Mouse (Mus musculus) spleen, adult 2 months (tissue): ENCODE data around the gene Ccdc162. TPM values are rescaled to one million over a fixed set of nuclear protein-coding genes. Genes with fewer than 3 reads are reported as not detected.

Experiments
- DNase-seq, 2 experiments: peaks; one replicate each; pipeline versions ENCODE4 v3.0.0 to v3.0.0-alpha.2; 2012 to 2021; ENCODE audit warnings: low spot score in 2 of 2, low read depth in 1 of 2
- H3K27ac ChIP-seq: fragments of 200-500 bp; 2 replicates; pipeline ENCODE4 v1.5.1; 2012; ENCODE audit warnings: low read length, inconsistent platforms; ENCODE audit not compliant: insufficient read depth
- H3K27me3 ChIP-seq: fragments of 200-500 bp; 2 replicates; pipeline ENCODE4 v1.6.1; 2012; ENCODE audit warnings: mild to moderate bottlenecking, moderate library complexity, low read length, inconsistent platforms; ENCODE audit not compliant: control insufficient read depth, insufficient read depth
- H3K36me3 ChIP-seq: fragments of 200-500 bp; 2 replicates; pipeline ENCODE4 v1.6.1; 2012; ENCODE audit warnings: mild to moderate bottlenecking, low read length, inconsistent platforms; ENCODE audit not compliant: control insufficient read depth, insufficient read depth
- H3K4me1 ChIP-seq: fragments of 200-500 bp; 2 replicates; pipeline ENCODE4 v1.6.1; 2011; ENCODE audit warnings: inconsistent platforms; ENCODE audit not compliant: control insufficient read depth, insufficient read depth, insufficient read length
- H3K4me3 ChIP-seq: fragments of 200-500 bp; 2 replicates; pipeline ENCODE4 v1.5.1; 2011; ENCODE audit warnings: mild to moderate bottlenecking, inconsistent platforms; ENCODE audit not compliant: insufficient read depth, insufficient read length; ENCODE audit errors: extremely low read depth
- CTCF ChIP-seq: fragments of 200-500 bp; IDR thresholded peaks from 2 replicates; pipeline ENCODE4 v1.5.1; 2011; ENCODE audit warnings: mild to moderate bottlenecking, inconsistent platforms; ENCODE audit not compliant: insufficient read depth, insufficient read length, insufficient replicate concordance; ENCODE audit errors: extremely low read depth
- POLR2A ChIP-seq: fragments of 200-500 bp; IDR thresholded peaks from 2 replicates; pipeline ENCODE4 v1.6.1; 2011; ENCODE audit warnings: low read depth, low read length, inconsistent platforms
- WGBS: fragments of 180-500 bp; shearing (Covaris S2); methylation state at CpG from one replicate; pipeline ENCODE4 v1.1.7; 2018; 5-methylcytosine and 5-hydroxymethylcytosine counted together
- polyA plus RNA-seq: library from polyadenylated mRNA; depleted of rRNA; stranded (reverse); fragments of >200 nt; gene quantifications from 2 replicates; pipeline ENCODE4 v1.2.3, GENCODE M21; 2012

Ccdc162 gene
- polyA plus RNA-seq, 1 experiment = 0.41 TPM

GRCm38 (mm10) chr10:41543844-41544243, 172.6 kb downstream of the Ccdc162 start:
- TF ChIP-seq CTCF (no peak), POLR2A (no peak)
- Histone ChIP-seq H3K27me3 (no peaks in the 10 kb centered on the region), H3K4me1 (peaks cover 4% of the 10 kb centered on the region; the same call in 1 of the 2 replicates), H3K4me3 (no peak overlapping the region), H3K27ac (no peak overlapping the region), H3K36me3 (no peaks in the 10 kb centered on the region)
- DNase-seq = no peak
- 72% methylated on average over 2 of the region's 2 CpGs for WGBS

DNA sequence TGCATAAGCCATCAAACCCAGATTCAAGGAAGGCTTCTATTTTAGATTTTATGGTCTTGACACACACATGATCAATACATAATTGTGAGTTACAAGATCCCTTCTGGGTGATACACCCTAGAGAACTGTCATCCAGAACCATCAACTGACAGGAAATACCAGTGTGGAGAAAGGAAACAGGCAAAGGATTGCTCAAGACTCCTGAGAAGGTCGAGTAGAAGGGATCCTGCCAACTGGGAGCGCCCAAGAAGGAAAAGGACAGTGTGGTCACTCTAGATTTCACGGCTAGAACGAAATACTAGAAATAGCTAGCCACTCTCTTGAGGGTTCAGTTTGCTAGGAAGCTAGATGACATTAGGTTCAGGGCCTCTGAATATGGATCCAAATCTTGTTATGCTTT, 173.0 kb downstream of the Ccdc162 start:
- TF ChIP-seq POLR2A = no peak
- WGBS = 72% methylated on average over 4 of the region's 4 CpGs
- Histone ChIP-seq H3K4me1 (peaks cover 4% of the 10 kb centered on the region; the same call in 1 of the 2 replicates), H3K27ac (no peak overlapping the region), H3K4me3 (no peak overlapping the region), H3K36me3 (no peaks in the 10 kb centered on the region), H3K27me3 (no peaks in the 10 kb centered on the region)
- DNase-seq = no peak

DNA sequence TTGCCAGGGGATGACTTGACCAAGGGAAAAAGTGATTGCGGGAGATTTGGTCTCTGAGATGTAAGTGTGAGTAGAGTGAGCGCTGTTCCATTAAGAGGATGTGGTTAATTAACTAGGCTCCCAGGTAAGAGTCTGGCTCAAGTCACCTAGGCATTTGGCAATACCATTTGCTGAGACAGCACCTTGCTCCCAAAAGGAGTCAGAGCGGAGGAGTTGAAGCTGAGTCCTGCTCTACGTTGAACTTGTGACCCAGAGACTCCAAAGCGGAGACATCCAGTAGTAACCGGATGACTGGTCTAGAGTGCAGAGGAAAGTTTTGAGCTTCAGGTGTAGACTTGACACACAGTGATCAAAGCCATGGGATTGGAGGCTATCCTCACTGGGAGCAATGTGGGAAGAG, 174.4 kb downstream of the Ccdc162 start:
- no peaks in the 10 kb centered on the region; the same call in 1 of the 2 replicates for H3K36me3 ChIP-seq
- H3K27me3 ChIP-seq = no peaks in the 10 kb centered on the region
- no peak for DNase-seq
- H3K27ac ChIP-seq = no peak overlapping the region
- peaks cover 4% of the 10 kb centered on the region; the same call in 1 of the 2 replicates for H3K4me1 ChIP-seq
- TF ChIP-seq POLR2A (no peak), CTCF (no peak)
- no peak overlapping the region for H3K4me3 ChIP-seq
- WGBS = 96% methylated on average over 6 of the region's 6 CpGs

DNA sequence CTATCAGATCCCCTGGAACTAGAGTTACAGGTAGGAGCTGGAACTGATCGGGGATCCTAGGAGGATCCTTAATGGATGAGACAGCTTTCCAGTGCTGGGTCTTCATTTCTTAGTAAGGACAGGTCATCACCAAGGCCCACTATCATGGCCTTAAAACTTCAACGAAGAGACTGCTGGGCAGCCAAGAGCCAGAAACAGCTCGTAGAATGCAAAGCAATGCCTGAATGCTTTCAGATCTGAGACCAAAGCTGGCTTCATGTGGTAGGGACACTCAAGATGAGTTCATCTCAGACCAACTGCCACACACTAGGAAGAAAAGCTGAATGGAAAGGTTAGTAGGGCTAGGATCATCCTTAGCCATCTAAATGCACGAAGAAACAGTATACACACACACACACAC, 177.4 kb downstream of the Ccdc162 start:
- WGBS = 90% methylated on average over 4 of the region's 4 CpGs
- Histone ChIP-seq H3K4me3 (no peak overlapping the region), H3K27ac (no peak overlapping the region), H3K36me3 (peaks cover 2% of the 10 kb centered on the region; the same call in 1 of the 2 replicates), H3K27me3 (no peaks in the 10 kb centered on the region), H3K4me1 (no peaks in the 10 kb centered on the region)
- no peak for DNase-seq
- no peak for TF ChIP-seq CTCF
- TF ChIP-seq POLR2A = no peak

DNA sequence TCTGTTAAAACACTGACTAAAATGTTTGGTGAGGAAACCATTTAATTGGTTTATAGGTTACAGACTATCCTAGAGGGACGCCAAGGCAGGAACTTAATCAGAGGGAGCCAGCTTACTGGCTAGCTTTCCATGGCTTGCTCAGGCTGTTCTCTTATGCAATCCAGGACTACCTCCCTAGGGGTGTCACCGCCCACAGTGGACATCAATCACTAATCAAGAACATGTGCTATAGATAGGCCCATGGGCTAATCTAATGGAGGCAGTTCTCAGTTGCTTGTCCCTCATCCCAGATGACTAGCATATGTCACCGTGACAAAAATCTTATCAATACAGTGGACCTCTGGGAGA, 178.5 kb downstream of the Ccdc162 start:
- TF ChIP-seq POLR2A (no peak), CTCF (no peak)
- no peaks in the 10 kb centered on the region for H3K4me1 ChIP-seq
- 93% methylated on average over 3 of the region's 3 CpGs for WGBS
- peaks cover 2% of the 10 kb centered on the region; the same call in 1 of the 2 replicates for H3K36me3 ChIP-seq
- H3K27ac ChIP-seq = no peak overlapping the region
- H3K27me3 ChIP-seq = no peaks in the 10 kb centered on the region
- DNase-seq = no peak
- H3K4me3 ChIP-seq = no peak overlapping the region

- H3K27ac ChIP-seq = no peak overlapping the region
- no peak for DNase-seq
- WGBS = 93% methylated on average over 4 of the region's 4 CpGs
- H3K27me3 ChIP-seq = no peaks in the 10 kb centered on the region
- H3K4me3 ChIP-seq = no peak overlapping the region
- TF ChIP-seq POLR2A (no peak), CTCF (no peak)
- H3K4me1 ChIP-seq = no peaks in the 10 kb centered on the region
- H3K36me3 ChIP-seq = peaks cover 6% of the 10 kb centered on the region
Measured at GRCm38 (mm10) chr10:41537226-41537982, 179.0 kb downstream of the Ccdc162 start.

- H3K27me3 ChIP-seq = no peaks in the 10 kb centered on the region
- DNase-seq = no peak
- peaks cover 6% of the 10 kb centered on the region for H3K36me3 ChIP-seq
- 45% methylated on average over 1 of the region's 1 CpGs for WGBS
- H3K4me3 ChIP-seq = no peak overlapping the region
- H3K27ac ChIP-seq = no peak overlapping the region
- TF ChIP-seq CTCF (no peak), POLR2A (no peak)
- no peaks in the 10 kb centered on the region for H3K4me1 ChIP-seq
Measured at GRCm38 (mm10) chr10:41536714-41537113, 179.7 kb downstream of the Ccdc162 start.
